Mouse (Mus musculus) brain, adult 10 weeks (tissue): Measurements from ENCODE around the gene Meis2. TPM values are rescaled to one million over a fixed set of nuclear protein-coding genes. Genes with fewer than 3 reads are reported as not detected.

Source experiments
- polyA plus RNA-seq: library from polyadenylated mRNA; stranded (reverse); fragments of 350-450 nt; fragmentation: Illumina TruSeq; extraction: RNeasy Lipid Tissue Mini Kit (QIAGEN cat#74804); gene quantifications from one replicate; pipeline ENCODE4 v1.2.3, GENCODE M21; 2015; ENCODE audit warnings: low read depth, low replicate concordance

Meis2 gene
- 112 TPM for polyA plus RNA-seq

GRCm38 (mm10) chr2:116065570-116066005 is at the start of gene Meis2:
TSS of gene Meis2 (minus strand) at chr2:116065839.

